Mouse (Mus musculus): ENCODE data around the gene Stk33.

GRCm38 (mm10) chr7:109455748-109456147 is 16.9 kb upstream of the Stk33 start:
- TF ChIP-seq CTCF (IDR thresholded peaks at IDR 0.05; ENCODE audit: low read depth, low read length): no peak
- TF ChIP-seq POLR2A (IDR thresholded peaks at IDR 0.05; ENCODE audit: extremely low read depth, insufficient read depth, low read length): no peak

Data from liver, adult 2 months (tissue).